Mouse (Mus musculus) neural tube, embryonic 15.5 days (tissue): ENCODE results near the gene Fggy. TPM values are rescaled to one million over a fixed set of nuclear protein-coding genes. Genes with fewer than 3 reads are reported as not detected.

Experiments
- ATAC-seq: fragments of 200-750 bp; cut with Nextera tagmentation; 2 replicates; pipeline ENCODE4 v1.8.0; 2017; ENCODE audit warnings: mild to moderate bottlenecking, moderate TSS enrichment, moderate library complexity; ENCODE audit not compliant: low FRiP score
- H3K27ac ChIP-seq: fragments of 300-500 bp; sonication (generic); replicated peaks from 2 replicates; pipeline ENCODE4 v1.5.1; 2015; ENCODE audit warnings: mild to moderate bottlenecking, inconsistent platforms
- H3K27me3 ChIP-seq: fragments of 300-500 bp; sonication (generic); replicated peaks from 2 replicates; pipeline ENCODE4 v1.6.1; 2015; ENCODE audit warnings: inconsistent platforms
- H3K36me3 ChIP-seq: fragments of 300-500 bp; sonication (generic); 2 replicates; pipeline ENCODE4 v1.6.1; 2015; ENCODE audit warnings: inconsistent platforms
- H3K4me1 ChIP-seq: fragments of 300-500 bp; sonication (generic); 2 replicates; pipeline ENCODE4 v1.6.1; 2015; ENCODE audit warnings: inconsistent platforms
- H3K4me2 ChIP-seq: fragments of 300-500 bp; sonication (generic); 2 replicates; pipeline ENCODE4 v1.6.1; 2015; ENCODE audit warnings: inconsistent platforms, mild to moderate bottlenecking, moderate library complexity
- H3K4me3 ChIP-seq: fragments of 300-500 bp; sonication (generic); replicated peaks from 2 replicates; pipeline ENCODE4 v1.5.1; 2015; ENCODE audit warnings: mild to moderate bottlenecking, inconsistent platforms
- H3K9ac ChIP-seq: fragments of 300-500 bp; sonication (generic); replicated peaks from 2 replicates; pipeline ENCODE4 v1.6.1; 2015; ENCODE audit warnings: mild to moderate bottlenecking, inconsistent platforms
- H3K9me3 ChIP-seq: fragments of 300-500 bp; sonication (generic); replicated peaks from 2 replicates; pipeline ENCODE4 v1.6.1; 2016; ENCODE audit warnings: inconsistent platforms
- WGBS: fragments of 180-500 bp; shearing (Covaris S2); methylation state at CpG from one replicate; pipeline ENCODE4 v1.1.7; 2015; ENCODE audit warnings: mixed read lengths; 5-methylcytosine and 5-hydroxymethylcytosine counted together
- polyA plus RNA-seq: library from polyadenylated mRNA; unstranded; fragments of >200 nt; fragmentation: Nextera tagmentation; extraction: Ambion mirVana; gene quantifications from 2 replicates; pipeline ENCODE4 v1.2.1, GENCODE M21; 2015

Gene Fggy
- polyA plus RNA-seq, 1 experiment from 2014 or later = 7.0 TPM

GRCm38 (mm10) chr4:95850044-95850739, 292.9 kb downstream of the Fggy start:
- WGBS = 90% methylated on average over 6 of the region's 6 CpGs
- no peak overlapping the region for H3K27ac ChIP-seq
- H3K4me3 ChIP-seq = no peak overlapping the region
- no peaks in the 10 kb centered on the region for H3K27me3 ChIP-seq
- no peak overlapping the region for H3K4me2 ChIP-seq
- H3K9me3 ChIP-seq = no peaks in the 10 kb centered on the region
- no peaks in the 10 kb centered on the region for H3K4me1 ChIP-seq
- H3K36me3 ChIP-seq = no peaks in the 10 kb centered on the region
- no peak for ATAC-seq
- H3K9ac ChIP-seq = no peak overlapping the region

DNA sequence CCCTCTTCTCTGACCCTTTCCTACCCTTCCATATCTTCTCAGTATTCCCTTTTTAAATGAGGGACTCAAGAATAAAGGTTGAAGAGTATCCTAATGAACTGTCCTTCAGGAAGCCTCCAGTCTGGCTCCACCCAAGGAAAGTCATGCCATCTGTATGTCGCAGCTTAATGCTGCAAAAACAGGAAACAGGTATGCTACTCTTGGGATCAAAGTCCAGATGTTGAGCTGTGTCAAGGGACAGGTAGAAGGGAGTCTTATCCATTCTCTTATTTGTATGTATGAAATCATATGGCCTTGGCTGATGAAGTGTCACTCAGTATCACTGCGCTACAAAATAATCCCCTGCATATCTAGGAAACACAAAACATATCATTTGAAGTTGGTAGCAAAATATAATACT, 294.9 kb downstream of the Fggy start:
- 92% methylated on average over 2 of the region's 2 CpGs for WGBS
- no peak overlapping the region for H3K9ac ChIP-seq
- no peak overlapping the region for H3K27ac ChIP-seq
- H3K36me3 ChIP-seq = no peaks in the 10 kb centered on the region
- no peak overlapping the region for H3K4me3 ChIP-seq
- H3K4me2 ChIP-seq = no peak overlapping the region
- no peaks in the 10 kb centered on the region for H3K27me3 ChIP-seq
- H3K9me3 ChIP-seq = no peaks in the 10 kb centered on the region
- H3K4me1 ChIP-seq = no peaks in the 10 kb centered on the region
- no peak for ATAC-seq

- H3K9me3 ChIP-seq = no peaks in the 10 kb centered on the region
- ATAC-seq = no peak
- WGBS = 86% methylated on average over 2 of the region's 2 CpGs
Observed at GRCm38 (mm10) chr4:95856008-95856407, 298.7 kb downstream of the Fggy start.

GRCm38 (mm10) chr4:95860601-95861000, 303.3 kb downstream of the Fggy start:
- H3K4me1 ChIP-seq = peaks cover 19% of the 10 kb centered on the region; the same call in 1 of the 2 replicates
- no peak for ATAC-seq
- no peaks in the 10 kb centered on the region for H3K27me3 ChIP-seq
- no peak overlapping the region for H3K9ac ChIP-seq
- no peaks in the 10 kb centered on the region for H3K36me3 ChIP-seq
- no peak overlapping the region for H3K27ac ChIP-seq
- no peak overlapping the region for H3K4me3 ChIP-seq
- WGBS = 65% methylated on average over 3 of the region's 3 CpGs
- H3K4me2 ChIP-seq = no peak overlapping the region
- no peaks in the 10 kb centered on the region for H3K9me3 ChIP-seq

More at GRCm38 (mm10) chr4:95856008-95856407, 298.7 kb downstream of the Fggy start:
- Histone ChIP-seq H3K27ac (no peak overlapping the region), H3K9ac (no peak overlapping the region), H3K27me3 (no peaks in the 10 kb centered on the region), H3K4me2 (no peak overlapping the region), H3K36me3 (no peaks in the 10 kb centered on the region), H3K4me3 (no peak overlapping the region), H3K4me1 (0 out of 2 replicates have a peak, but pooled peaks cover 8% of the 10 kb centered on the region)

- Histone ChIP-seq H3K4me1 (peaks cover 19% of the 10 kb centered on the region; the same call in 1 of the 2 replicates), H3K36me3 (no peaks in the 10 kb centered on the region), H3K9me3 (no peaks in the 10 kb centered on the region), H3K27ac (no peak overlapping the region), H3K4me2 (no peak overlapping the region), H3K9ac (no peak overlapping the region), H3K4me3 (no peak overlapping the region), H3K27me3 (no peaks in the 10 kb centered on the region)
- 57% methylated on average over 4 of the region's 4 CpGs for WGBS
- no peak for ATAC-seq
Observed at GRCm38 (mm10) chr4:95861074-95861473, 303.8 kb downstream of the Fggy start.

DNA sequence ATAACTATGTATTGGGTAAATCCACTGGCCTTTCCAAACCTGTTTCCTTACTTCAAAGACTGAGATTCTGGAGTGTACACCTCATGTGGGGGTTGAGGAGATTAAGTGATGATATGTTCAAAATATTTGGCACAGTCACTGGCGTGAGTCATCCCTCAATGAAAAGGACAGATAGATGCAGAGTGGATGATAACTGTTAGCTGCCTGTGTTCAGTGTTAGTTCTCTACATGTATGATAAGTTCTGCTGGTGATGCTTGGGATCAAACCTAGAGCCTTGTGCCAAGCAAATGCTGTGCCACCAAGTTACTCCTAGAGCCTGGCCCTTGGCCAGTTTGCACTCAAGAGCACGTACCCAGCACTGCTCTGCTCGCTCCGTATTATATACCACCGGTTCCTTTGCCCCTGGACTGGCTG, 304.4 kb downstream of the Fggy start:
- 87% methylated on average over 5 of the region's 5 CpGs for WGBS
- H3K9me3 ChIP-seq = no peaks in the 10 kb centered on the region
- H3K27ac ChIP-seq = no peak overlapping the region

GRCm38 (mm10) chr4:95862276-95862675, 305.0 kb downstream of the Fggy start:
- ATAC-seq = no peak
- Histone ChIP-seq H3K4me2 (no peak overlapping the region), H3K27ac (no peak overlapping the region), H3K9me3 (no peaks in the 10 kb centered on the region), H3K4me1 (peaks cover 19% of the 10 kb centered on the region; the same call in 1 of the 2 replicates), H3K36me3 (no peaks in the 10 kb centered on the region), H3K9ac (no peak overlapping the region), H3K27me3 (no peaks in the 10 kb centered on the region), H3K4me3 (no peak overlapping the region)
- WGBS = 90% methylated on average over 7 of the region's 7 CpGs

More for the DNA sequence above, 304.4 kb downstream of the Fggy start:
- no peaks in the 10 kb centered on the region for H3K36me3 ChIP-seq
- H3K4me2 ChIP-seq = no peak overlapping the region
- H3K4me1 ChIP-seq = peaks cover 19% of the 10 kb centered on the region; the same call in 1 of the 2 replicates
- no peak overlapping the region for H3K4me3 ChIP-seq
- H3K27me3 ChIP-seq = no peaks in the 10 kb centered on the region
- no peak for ATAC-seq
- H3K9ac ChIP-seq = no peak overlapping the region

GRCm38 (mm10) chr4:95862781-95863499, 305.6 kb downstream of the Fggy start:
- Histone ChIP-seq H3K4me1 (peaks cover 19% of the 10 kb centered on the region; the same call in 1 of the 2 replicates), H3K27me3 (no peaks in the 10 kb centered on the region), H3K9me3 (no peaks in the 10 kb centered on the region), H3K4me2 (no peak overlapping the region), H3K27ac (no peak overlapping the region), H3K9ac (no peak overlapping the region), H3K36me3 (no peaks in the 10 kb centered on the region), H3K4me3 (no peak overlapping the region)
- WGBS = 56% methylated on average over 6 of the region's 6 CpGs
- ATAC-seq = peak; percentile 59; the same call in 1 of the 2 replicates

DNA sequence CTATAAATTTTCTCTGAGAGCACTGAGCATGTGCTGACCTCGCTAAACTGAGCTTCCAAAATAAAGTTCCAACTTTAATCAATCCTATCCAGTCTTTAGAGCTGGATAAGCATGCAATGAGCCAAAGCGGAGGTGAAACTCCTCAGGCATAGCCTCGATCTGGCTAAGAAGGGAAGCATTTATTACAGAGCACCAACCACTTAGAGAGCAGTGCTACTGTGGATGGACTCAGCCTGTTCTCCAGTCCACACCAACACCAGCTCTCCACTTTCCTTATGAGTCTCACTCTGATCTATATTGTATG, 306.1 kb downstream of the Fggy start:
- Histone ChIP-seq H3K36me3 (no peaks in the 10 kb centered on the region), H3K9me3 (no peaks in the 10 kb centered on the region), H3K4me1 (peaks cover 17% of the 10 kb centered on the region; the same call in 1 of the 2 replicates), H3K4me3 (no peak overlapping the region), H3K9ac (no peak overlapping the region), H3K27ac (no peak overlapping the region), H3K27me3 (no peaks in the 10 kb centered on the region), H3K4me2 (no peak overlapping the region)
- no peak for ATAC-seq
- WGBS = 84% methylated on average over 3 of the region's 3 CpGs

DNA sequence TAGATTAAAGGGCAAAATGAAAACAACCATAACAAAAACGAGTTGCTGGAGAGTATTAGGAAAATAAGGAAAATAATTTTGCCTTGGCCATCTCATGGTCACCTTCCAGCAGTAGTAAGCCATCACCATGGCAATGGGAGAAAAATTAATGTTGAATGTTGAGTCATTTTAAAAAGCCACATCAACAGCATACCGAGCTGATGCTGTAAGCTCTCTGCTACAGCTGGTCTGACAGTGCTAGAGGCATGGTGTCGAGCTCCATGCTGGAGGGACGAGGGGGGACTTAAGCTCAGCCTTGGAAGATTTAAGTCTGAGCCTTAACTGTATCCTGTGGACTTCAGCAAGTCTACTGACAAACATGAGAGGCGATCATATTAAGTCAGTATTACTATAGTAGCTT, 307.9 kb downstream of the Fggy start:
- Histone ChIP-seq H3K4me3 (no peak overlapping the region), H3K9me3 (no peaks in the 10 kb centered on the region), H3K4me2 (no peak overlapping the region), H3K27ac (no peak overlapping the region), H3K4me1 (peaks cover 11% of the 10 kb centered on the region; the same call in 1 of the 2 replicates), H3K9ac (no peak overlapping the region), H3K27me3 (no peaks in the 10 kb centered on the region; the same call in 1 of the 2 replicates), H3K36me3 (no peaks in the 10 kb centered on the region)
- WGBS = 82% methylated on average over 5 of the region's 5 CpGs
- no peak for ATAC-seq

DNA sequence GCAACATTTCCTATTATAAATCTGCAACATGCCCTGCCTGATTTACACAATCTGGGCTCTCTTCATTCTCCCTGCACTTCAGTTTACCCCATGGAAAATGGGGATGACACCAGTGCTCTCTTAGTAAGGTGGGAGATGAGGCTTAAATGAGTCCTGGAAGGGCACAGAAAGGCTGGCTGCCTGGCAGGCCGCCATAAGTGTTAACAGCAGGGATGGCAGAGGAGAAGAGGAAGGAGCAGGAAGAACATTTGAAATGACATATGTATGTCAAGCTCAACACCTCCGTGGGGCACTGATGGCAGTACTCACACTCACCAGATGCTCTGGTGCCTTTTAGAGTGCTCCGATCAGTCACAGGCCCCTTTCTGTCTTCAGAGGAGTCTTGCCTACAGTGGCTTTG, 308.6 kb downstream of the Fggy start:
- no peak overlapping the region for H3K9ac ChIP-seq
- no peaks in the 10 kb centered on the region; the same call in 1 of the 2 replicates for H3K27me3 ChIP-seq
- H3K36me3 ChIP-seq = no peaks in the 10 kb centered on the region
- no peaks in the 10 kb centered on the region for H3K9me3 ChIP-seq
- 70% methylated on average over 3 of the region's 3 CpGs for WGBS
- H3K4me2 ChIP-seq = no peak overlapping the region
- peaks cover 11% of the 10 kb centered on the region; the same call in 1 of the 2 replicates for H3K4me1 ChIP-seq
- H3K27ac ChIP-seq = no peak overlapping the region
- no peak overlapping the region for H3K4me3 ChIP-seq
- no peak for ATAC-seq

DNA sequence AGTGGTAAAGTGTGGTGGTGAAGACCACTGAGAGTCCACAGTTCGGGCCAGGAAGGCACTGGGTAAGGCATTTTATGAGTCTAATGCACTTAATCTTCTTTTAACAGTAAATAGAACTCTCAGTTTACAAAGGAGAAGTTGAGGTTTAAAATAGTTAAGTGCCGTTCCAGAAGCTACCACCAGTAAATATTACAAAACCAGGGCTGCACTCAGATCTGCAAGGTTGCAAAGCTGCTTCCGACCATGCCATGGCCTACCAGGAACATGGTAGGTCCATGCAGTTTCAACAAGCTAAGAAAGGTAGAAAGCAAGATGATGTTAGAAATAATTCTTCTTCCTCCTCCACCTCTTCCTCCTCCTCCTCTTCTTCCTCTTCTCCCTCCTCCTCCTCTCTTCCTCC, 309.8 kb downstream of the Fggy start:
- peaks cover 11% of the 10 kb centered on the region; the same call in 1 of the 2 replicates for H3K4me1 ChIP-seq
- H3K9ac ChIP-seq = no peak overlapping the region
- no peaks in the 10 kb centered on the region for H3K36me3 ChIP-seq
- H3K4me2 ChIP-seq = no peak overlapping the region
- no peak overlapping the region for H3K4me3 ChIP-seq
- ATAC-seq = no peak
- H3K27me3 ChIP-seq = no peaks in the 10 kb centered on the region; the same call in 1 of the 2 replicates
- WGBS = 71% methylated on average over 3 of the region's 3 CpGs
- no peaks in the 10 kb centered on the region for H3K9me3 ChIP-seq
- no peak overlapping the region for H3K27ac ChIP-seq
